Mouse (Mus musculus) spleen, adult 18-20 months (tissue): ENCODE data around the gene Reep6.

Experiments
- DNase-seq, 2 experiments: peaks; one replicate each; pipeline ENCODE4 v3.0.0; 2022; ENCODE audit warnings: mixed read lengths in 2 of 2

Reep6 gene

DNA sequence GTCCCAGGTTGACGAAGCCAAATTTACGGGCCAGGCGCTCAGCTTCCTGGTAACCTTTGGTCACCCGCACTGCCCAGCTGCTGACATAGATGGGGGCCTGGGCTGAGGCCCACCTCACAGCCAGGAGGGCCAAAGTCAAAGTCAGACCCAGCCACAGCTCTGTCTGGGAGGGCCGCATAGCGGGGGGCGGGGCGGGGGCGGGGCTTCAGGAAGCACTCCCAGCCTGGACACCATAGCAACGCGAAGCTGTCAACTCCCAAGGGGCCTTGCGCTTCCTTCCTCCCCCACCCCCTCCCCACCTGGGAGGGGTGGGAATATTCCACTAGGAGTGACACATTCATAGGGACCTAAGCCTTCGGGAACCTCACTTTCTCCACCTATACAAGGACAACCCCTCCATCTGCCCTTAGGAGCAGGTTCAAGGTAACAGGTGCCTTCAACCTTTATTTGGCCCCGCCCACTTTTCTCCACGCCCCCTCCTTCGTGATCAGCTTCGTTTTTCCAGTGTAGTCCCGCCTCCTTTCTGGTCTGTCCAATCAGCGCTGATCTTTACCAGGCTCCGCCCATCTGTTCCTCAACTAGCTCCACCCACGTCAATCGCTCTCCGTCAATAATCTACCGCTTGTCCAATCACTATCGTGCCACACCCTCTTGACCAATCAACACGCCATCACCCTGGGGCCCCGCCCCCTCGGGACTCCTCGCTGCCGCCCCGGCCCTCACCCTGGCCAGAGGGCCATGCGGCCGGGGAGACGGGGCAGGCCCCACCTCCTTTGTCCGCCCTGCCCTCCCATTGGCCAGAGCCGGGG is at the start of gene Reep6, which contains the start of gene Pcsk4:
Gene Reep6 (plus strand): TSS at position 681 of the 809 bp plus-strand sequence.
Gene Pcsk4 (minus strand): TSS at position 226 of the 809 bp plus-strand sequence.
- peak; percentile 88 to 90 for DNase-seq

DNA sequence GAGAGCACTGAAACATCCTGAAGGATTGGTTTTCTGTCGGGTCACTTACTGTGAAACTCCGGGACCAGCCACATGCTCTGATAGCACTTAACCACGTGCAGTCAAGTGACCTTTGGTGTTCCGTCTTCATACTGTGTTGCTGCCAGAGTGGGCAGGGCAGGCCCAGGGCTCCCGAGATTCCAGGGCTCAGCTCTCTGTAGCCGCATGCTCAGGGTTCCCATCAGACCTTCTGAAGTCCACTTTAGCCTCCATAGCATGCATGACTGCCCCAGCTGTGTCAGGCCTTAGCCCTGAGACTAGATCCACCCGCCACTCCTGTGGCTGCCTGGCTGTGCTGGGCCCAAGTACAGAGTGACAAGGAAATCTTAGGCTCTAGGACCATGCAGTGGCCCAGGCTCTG is 48.4 kb upstream of the Reep6 start:
- no peak for DNase-seq

DNA sequence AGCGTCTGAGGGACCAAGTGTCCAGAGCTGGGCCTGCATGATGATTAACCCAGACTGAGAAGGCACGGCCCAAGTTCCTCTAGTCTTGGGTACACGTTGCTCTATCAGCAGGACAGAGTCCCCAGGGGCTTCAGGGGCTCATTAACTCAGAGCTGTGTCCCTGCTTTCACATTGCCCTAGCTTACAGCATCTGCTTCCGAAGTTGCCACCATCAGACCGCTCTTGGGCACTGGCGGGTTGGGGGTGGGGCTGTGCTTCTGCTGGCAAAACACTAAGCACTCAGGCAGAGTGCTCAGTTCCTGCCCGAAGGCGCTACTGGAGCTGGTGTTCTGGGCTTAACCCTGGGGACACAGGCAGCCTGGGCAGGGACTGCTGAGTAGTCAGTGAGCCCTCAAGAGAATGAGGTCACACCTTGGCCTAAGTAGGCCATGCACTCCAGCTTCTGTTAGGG is 47.8 kb upstream of the Reep6 start:
- DNase-seq: no peak

DNA sequence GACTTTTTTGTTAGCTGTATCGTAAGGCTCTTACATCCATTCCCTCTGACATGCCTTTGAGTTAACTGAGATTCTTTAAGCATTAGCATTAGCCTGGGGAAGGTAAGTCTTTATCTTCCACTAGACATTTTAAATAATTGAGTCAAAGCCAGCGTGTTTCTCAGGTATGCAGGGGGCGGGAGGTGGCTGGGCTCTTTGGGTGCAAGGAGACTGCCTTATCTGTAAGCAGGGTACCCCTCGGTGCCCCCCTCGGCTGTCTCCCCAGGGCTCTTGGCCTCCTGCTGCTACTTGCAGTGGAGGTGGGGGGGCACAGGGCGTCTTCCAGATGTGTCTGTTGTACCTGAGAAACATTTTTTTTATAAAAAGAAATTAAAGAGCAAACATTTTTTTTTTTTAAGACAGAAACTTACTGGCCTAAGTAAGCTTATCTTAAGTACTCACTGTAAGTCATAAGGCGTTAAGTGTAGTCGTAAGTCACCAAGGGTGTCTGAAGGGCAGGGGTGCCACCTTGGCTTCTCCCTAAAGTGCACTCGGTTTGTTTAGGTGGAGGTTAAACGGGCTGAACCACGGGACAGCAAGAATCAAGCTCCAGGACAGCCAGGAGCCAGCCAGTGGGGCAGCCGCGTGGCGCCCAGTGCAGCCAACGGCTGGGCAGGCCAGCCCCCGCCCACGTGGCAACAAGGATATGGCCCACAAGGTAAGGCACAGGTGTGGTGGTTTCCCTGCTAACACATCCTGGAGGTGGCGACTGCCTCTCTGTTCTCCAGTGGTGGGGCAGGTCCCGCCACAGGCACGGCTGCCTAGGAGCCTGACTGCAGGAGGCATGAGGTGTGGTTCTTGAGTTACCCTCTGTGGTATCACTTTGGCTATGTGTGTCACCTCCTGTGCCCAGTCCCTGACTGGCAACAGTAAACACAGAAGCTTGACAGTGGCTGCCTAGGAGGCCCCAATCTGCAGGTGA is 47.0 kb upstream of the Reep6 start:
- no peak for DNase-seq

DNA sequence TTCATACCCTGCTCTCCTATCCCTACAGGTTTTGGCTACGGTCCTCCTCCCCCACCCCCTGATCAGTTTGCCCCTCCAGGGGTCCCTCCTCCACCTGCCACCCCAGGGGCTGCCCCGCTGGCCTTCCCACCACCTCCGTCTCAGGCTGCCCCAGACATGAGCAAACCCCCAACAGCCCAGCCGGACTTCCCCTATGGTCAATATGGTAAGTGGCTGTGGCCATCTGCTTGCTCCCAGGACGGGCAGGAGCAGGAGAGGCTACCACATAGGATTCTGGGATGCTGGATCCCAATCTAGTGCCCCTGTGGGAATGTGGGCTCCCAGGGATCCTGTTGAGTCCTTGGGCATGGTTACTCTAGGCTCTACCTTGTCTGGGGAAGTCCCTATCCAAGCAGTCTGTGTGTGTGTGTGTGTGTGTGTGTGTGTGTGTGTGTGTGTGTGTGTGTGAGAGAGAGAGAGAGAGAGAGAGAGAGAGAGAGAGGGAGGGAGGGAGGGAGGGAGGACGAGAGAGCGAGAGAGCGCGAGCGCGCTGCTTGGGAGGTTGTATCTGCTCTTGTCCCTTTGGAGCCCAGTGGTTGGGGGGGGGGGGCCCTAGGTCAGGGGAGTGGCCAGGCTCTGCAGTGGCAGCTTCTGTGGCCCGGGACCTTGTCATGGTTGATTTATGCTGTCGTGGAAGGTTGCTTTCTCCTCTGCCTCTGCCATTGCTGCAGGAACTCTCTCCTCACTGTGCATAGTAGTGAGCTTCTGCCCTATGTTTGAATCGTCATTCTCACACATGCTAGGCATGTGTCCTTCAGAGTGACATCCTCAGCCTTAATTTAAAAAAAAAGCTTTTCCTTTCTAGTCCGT is 44.3 kb upstream of the Reep6 start:
- no peak for DNase-seq

DNA sequence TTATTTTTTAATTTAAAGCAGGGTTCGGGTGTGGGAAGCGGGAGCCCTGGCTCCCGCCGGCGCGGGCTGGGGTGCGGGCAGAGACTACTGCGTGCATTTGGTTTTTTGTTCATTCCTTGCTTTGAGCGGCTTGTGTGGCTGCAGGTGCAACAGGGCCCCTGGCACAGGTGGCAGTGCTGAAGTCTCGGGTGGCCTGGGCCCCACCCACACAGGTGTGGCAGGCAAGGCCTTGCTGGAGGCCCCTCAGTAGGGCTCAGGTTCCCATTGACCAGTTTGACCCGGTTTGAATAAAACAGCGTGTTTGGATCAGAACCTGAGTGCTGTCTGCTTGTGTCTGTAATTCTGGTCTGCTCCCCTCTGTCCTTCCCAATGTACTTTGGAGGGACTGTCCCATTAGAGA is 41.7 kb upstream of the Reep6 start:
- DNase-seq: no peak

DNA sequence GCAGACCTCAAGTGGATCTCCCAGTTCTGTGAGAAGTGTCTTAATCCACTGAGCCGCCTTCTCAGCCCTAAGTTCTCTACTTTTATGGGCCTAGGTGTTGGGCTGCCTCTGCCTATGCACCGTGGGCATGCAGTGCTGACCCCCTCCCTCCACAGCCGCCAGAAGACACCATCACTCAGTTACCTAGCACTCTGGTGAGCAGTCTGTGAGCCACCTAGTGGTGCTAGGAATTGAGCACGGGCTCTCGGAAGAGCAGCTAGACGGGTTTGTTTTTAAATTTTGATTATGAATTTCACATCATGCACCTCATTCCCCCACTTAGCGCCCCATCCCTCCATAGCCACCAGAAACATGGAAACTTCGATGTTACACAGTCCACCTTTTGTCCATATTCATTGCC is 41.1 kb upstream of the Reep6 start:
- DNase-seq: no peak

DNA sequence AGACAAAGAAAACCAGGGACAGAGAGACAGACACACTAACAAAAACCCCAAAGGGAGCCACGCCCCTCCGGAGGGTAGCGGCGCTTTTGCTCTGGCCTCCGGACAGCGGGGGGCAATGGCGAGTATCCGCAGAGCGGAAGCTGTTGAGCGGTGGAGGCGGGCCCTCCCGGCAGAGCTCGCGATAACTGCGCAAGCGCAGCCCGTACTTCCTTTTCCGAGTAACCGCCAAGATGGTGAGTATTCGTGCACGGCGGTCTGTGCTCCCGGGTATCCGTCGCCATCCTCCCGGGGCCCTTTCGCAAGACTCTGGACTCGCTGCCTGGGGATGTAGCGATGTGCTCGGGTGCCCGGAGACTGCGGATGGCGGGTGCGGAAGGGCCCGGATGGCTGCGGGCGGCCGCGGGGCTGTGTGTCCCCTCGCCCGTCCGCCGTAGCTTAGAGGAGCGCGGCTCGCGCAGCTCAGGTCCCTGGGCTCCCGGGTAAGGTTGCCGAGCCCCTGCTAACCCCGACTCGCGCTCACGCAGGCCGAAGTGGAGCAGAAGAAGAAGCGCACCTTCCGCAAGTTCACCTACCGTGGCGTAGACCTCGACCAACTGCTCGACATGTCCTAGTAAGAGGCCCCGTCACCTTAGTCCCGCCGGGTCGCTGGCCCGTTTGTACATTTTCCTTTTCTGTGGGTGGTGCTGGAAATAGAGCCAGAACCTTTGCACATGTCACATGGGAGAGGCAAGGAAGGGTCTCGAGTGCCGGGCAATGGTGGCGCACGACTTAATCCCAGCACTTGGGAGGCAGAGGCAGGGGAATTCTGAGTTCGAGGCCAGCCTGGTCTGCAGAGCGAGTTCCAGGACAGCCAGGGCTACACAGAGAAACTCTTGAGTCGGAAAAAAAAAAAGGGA is 37.3 kb upstream of the Reep6 start, which contains the start of gene Rps15:
Gene Rps15 (plus strand): TSS at position 203 of the 896 bp plus-strand sequence.
- peak; percentile 90 to 93 for DNase-seq

DNA sequence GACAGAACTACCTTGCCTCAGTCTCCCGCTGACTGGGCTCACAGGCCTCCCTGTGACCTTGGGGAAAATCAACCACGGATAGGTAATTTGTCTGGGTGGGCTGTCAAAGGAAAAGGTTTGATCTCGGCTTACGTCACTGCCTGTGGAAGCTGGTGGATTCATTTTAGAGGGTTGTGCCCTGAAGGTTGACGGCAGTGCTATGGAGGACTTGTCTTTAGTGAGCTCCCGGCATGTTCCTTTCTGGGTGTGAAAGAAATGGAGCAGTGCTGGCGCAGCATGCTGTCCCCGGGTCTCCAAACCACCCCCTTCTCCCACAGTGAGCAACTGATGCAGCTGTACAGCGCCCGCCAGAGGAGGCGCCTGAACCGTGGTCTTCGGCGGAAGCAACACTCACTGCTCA is 36.4 kb upstream of the Reep6 start:
- DNase-seq: no peak

DNA sequence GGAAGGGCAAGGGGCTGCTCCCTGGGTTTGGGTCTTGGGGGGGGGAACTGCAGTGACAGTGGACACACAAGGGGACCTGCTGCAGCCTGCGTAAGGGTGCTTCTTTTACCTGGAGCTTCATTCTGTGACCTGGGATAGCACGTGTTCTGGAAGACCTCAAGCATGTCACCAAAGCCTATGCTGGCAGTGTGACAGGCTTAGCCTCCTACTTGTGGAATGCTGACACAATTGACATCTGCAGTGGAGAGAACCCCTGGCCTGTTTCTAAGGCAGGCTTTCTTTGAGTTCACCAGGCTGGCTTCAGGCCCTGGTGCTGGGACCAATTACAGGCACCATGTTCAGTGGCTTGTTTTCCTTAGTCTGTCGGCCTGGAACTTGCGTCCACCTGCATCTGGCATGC is 35.4 kb upstream of the Reep6 start:
- no peak for DNase-seq

DNA sequence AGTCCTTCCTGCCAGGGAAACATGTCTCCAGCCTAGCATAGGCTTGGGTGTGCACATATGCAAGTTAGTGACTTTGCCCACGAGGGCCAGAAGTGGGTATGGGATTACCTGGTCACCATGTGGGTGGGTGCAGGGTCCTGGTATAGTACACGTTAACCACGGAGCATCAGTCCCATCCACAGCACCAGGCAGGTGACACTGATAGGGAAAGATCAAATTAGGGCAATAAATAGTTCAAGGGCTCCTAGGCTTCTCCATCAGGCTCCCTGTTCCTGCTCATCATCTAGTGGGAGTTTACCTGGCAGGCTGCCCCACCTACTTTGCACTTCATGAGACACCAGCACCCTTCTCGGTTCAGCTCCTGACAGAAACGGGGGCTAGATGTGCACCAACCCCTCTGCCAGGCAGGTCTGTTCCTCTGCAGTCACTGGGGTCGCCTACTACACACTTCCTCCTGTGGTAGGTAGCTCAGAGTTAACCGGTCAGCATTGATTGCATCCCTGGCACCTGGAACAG is 34.9 kb upstream of the Reep6 start:
- no peak for DNase-seq

DNA sequence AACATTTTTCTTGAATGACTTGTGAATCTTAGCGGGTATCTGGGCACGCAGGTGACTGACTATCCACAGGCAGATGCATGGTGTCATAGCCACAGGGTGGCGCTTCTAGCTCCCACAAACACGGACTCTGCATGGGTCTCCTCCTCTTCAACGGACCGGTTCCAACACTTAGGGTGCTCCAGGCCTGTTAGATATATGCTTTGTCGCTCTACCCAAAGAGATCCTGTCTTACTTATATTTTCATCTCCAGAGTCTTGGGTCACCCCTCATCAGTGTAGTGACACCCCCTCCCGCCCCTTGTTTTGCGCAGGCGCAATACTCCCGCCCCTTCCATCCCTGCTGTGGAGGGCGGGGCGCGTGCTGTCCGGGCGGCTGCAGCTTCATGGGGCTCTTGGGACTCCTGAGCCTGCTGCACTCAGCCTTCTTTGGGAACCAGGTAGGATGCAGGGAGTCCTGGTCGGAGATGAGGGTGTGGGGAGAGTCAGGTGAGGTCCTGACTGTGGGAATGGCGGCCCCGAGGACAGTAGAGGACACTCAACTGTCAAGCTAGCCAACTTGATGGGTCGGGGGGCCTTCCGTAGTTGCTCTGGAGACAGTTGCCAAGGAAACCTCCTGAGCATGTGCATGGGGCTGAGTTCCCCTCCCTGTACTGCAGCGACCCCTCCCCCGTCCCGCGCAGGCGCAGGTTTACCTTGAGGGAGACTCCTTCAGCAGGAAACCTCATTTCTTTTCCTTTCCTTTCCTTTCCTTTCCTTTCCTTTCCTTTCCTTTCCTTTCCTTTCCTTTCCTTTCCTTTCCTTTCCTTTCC is 33.9 kb upstream of the Reep6 start, which contains the start of gene Apc2:
Gene Apc2 (plus strand): TSS at position 360 of the 808 bp plus-strand sequence.
- peak; percentile 53 to 67 for DNase-seq

DNA sequence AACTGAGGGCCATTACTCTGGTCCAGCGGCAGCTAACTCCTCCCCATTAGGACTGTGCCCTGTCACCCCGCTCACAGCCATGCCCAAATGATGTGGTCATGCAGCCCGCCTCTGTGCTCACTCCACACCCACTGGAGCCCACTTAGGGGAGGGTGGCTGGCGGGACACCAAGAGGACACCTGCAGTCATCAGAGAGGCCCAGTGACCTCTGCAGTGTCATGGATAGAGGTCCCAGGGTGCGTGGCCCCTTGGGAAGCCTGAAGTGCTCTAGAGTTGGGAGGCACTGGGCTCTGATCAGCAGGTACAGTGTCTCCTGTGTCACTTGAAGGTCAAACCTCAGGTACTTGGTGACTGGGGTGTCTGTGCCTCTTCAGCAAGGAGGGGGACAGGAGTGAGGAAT is 32.9 kb upstream of the Reep6 start:
- DNase-seq: no peak

DNA sequence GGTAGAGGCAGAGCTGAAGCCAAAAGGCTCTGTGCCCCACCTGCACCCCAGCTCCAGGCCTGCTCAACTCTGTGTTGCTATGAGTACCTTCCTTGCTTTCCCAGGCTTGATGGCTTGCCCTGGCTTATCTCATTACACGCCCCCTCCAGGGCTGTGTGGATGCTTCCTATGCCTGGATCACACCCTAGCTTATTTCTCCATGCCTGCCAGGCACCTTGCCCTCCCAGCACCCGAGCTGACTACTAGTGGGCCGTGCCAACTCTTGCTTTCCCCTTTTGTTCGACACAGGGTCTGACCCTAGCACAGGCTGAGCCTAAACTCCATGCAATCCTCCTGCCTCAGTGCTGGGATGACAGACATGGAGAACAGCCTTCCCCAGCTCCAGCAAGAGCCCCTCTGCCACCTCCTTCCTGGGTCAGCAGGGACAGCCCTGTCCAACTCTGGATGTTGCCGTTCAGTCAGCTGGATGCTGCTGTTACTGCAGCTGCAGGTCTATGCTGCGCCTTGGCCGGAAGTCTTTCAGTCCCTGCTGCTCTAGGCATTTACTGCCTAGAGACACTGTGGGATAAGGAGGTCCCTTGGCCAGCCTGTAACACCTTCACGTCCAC is 32.1 kb upstream of the Reep6 start:
- no peak for DNase-seq

DNA sequence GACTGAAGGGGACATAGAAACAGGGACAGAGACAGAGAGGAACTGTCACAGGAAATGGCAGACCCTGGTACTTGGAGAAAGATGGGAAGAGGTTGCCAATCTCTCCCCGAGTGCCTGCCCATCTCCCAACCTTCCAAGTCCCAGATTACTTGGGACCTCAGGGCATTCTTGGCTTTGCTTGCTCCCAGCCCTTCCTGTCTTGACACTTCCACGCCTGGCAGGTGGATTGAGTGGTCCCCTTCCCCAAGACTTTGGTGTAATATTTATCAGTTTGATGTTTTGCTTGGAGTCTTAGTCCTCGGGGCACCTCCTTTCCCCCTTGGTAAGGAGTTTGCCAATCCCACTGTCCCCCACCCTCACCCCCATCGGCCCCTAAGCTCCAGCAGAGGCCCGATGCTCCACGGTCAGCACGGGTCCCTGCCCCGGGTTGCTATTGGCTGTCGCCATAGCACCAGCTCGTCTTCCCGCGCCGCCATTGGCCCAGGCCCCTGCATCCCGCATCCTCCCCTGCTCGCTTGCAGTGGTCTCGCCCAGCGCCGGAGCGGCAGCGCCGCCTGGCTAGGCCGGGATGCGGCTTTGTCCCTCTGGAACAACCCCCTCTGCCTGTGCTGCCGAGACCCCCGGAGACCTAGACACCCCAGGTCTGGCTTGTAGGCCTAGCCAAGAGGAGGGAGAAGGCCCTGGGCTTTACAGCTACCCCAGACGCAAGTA is 31.0 kb upstream of the Reep6 start:
- DNase-seq: no peak

DNA sequence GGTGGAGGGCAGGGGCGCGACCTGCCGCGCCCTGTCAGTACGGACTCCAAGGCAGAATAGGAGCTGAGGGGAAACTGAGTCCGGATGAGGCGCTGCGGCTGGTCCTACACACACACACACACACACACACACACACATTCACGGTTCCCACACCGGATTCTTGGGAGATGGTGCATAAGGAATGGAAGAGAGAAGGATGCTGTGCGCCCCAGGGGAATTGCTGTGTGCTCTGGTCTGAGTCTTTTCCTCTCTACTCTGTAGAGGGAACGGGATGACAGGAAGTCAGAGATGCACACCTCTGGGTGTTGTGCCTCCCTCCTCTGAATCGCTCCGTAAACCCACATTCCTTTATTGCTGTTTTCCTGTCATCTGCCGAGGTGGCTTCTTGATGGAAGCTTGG is 30.5 kb upstream of the Reep6 start:
- DNase-seq: no peak

DNA sequence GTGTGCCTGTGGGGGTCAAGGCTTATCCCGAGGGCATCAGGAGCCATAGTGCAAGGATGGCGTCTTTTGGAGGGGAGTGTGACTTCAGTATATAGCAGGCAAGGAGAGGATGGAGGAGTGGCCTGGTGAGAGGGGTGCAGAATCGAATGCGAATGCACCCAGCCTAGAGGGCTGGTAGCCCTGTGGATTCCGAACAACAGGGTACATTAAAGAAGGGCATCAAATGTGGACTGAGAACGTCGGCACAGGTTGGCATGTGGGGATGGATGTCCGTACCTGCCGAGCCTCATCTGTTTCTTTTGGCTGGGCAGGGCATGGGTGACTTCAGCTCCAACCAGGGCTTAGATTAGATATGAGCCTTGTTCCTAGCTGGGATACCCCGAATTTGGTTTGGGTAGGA is 29.9 kb upstream of the Reep6 start:
- DNase-seq: no peak

DNA sequence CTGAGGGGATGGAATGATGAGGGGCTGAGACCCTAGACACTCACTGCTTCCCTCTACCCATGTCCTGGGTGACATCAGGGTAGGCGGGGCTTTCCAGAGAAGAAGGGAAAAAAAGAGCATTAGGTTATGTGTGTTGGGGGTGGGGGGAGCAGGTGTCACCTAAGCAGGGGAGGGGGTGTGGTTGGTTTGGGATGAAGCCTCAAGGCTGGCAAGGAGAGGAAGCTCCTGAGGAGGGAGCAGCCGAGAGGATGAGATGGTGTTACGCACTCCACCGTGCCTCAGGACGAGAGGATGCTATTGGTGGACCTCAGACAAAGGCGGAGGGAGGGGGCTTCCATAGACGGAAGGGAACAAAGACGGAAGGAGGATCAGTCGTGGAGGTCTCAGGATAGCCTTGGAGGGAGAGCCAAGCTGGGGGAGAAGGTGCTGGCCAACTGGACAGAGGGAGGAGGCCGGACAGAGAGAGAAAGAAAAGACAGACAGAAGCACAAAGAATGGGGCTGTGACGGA is 29.0 kb upstream of the Reep6 start:
- no peak for DNase-seq
